Mouse (Mus musculus): ENCODE results near the gene Wipf3. TPM values are rescaled to one million over a fixed set of nuclear protein-coding genes. Genes with fewer than 3 reads are reported as not detected.

Wipf3 gene
- 4.6 and 5.0 TPM in 2 replicates for polyA plus RNA-seq (2012; rRNA removed)

- DNase-seq = peak; percentile 73
- Histone ChIP-seq H3K4me1 (ENCODE audit: control insufficient read depth, insufficient read depth, low read length) (peaks cover 7% of the 10 kb centered on the region), H3K4me3 (replicated peaks; ENCODE audit: extremely low read depth, low read depth, low read length) (peak within 1 kb of the TSS; percentile 66)
- TF ChIP-seq POLR2A (IDR thresholded peaks at IDR 0.05; ENCODE audit: borderline replicate concordance, extremely low read depth, low read depth, low read length) (peak; percentile 62; the same call in 1 of the 2 replicates), CTCF (IDR thresholded peaks at IDR 0.05; ENCODE audit: insufficient read depth, low read length) (no peak)
- 1% methylated on average over 71 of the region's 71 CpGs for WGBS
These were observed at the start of gene Wipf3 for GRCm38 (mm10) chr6:54429447-54430194. Wipf3 (plus strand) TSS chr6:54429603.

- no peaks in the 10 kb centered on the region for H3K4me1 ChIP-seq (ENCODE audit: control insufficient read depth, insufficient read depth, low read length)
- no peak for TF ChIP-seq CTCF (IDR thresholded peaks at IDR 0.05; ENCODE audit: insufficient read depth, low read length)
- no peak for TF ChIP-seq POLR2A (IDR thresholded peaks at IDR 0.05; ENCODE audit: borderline replicate concordance, extremely low read depth, low read depth, low read length)
- no peak overlapping the region for H3K4me3 ChIP-seq (replicated peaks; ENCODE audit: extremely low read depth, low read depth, low read length)
- no peak for DNase-seq
- 68% methylated on average over 8 of the region's 8 CpGs for WGBS
These were observed 46.8 kb upstream of the Wipf3 start for GRCm38 (mm10) chr6:54382636-54383035.

- TF ChIP-seq POLR2A (IDR thresholded peaks at IDR 0.05; ENCODE audit: borderline replicate concordance, extremely low read depth, low read depth, low read length) (no peak), CTCF (IDR thresholded peaks at IDR 0.05; ENCODE audit: insufficient read depth, low read length) (no peak)
- DNase-seq = no peak
- H3K4me3 ChIP-seq (replicated peaks; ENCODE audit: extremely low read depth, low read depth, low read length) = no peak overlapping the region
- WGBS = 65% methylated on average over 12 of the region's 12 CpGs
- no peaks in the 10 kb centered on the region for H3K4me1 ChIP-seq (ENCODE audit: control insufficient read depth, insufficient read depth, low read length)
These were observed 45.4 kb upstream of the Wipf3 start for GRCm38 (mm10) chr6:54383893-54384524.

- no peak for TF ChIP-seq POLR2A (IDR thresholded peaks at IDR 0.05; ENCODE audit: borderline replicate concordance, extremely low read depth, low read depth, low read length)
- H3K4me3 ChIP-seq (replicated peaks; ENCODE audit: extremely low read depth, low read depth, low read length) = no peak overlapping the region
- no peak for DNase-seq
- 97% methylated on average over 1 of the region's 1 CpGs for WGBS
- no peaks in the 10 kb centered on the region for H3K4me1 ChIP-seq (ENCODE audit: control insufficient read depth, insufficient read depth, low read length)
These were observed 44.6 kb upstream of the Wipf3 start for GRCm38 (mm10) chr6:54384777-54385176.

- WGBS = 85% methylated on average over 4 of the region's 4 CpGs
- H3K4me3 ChIP-seq (replicated peaks; ENCODE audit: extremely low read depth, low read depth, low read length) = no peak overlapping the region
- no peaks in the 10 kb centered on the region for H3K4me1 ChIP-seq (ENCODE audit: control insufficient read depth, insufficient read depth, low read length)
- TF ChIP-seq POLR2A (IDR thresholded peaks at IDR 0.05; ENCODE audit: borderline replicate concordance, extremely low read depth, low read depth, low read length) = no peak
- no peak for TF ChIP-seq CTCF (IDR thresholded peaks at IDR 0.05; ENCODE audit: insufficient read depth, low read length)
- no peak for DNase-seq
These were observed 43.0 kb upstream of the Wipf3 start for GRCm38 (mm10) chr6:54386429-54386828.

- H3K4me1 ChIP-seq (ENCODE audit: control insufficient read depth, insufficient read depth, low read length) = no peaks in the 10 kb centered on the region
- H3K4me3 ChIP-seq (replicated peaks; ENCODE audit: extremely low read depth, low read depth, low read length) = no peak overlapping the region
- TF ChIP-seq POLR2A (IDR thresholded peaks at IDR 0.05; ENCODE audit: borderline replicate concordance, extremely low read depth, low read depth, low read length) (no peak), CTCF (IDR thresholded peaks at IDR 0.05; ENCODE audit: insufficient read depth, low read length) (no peak)
- 84% methylated on average over 3 of the region's 3 CpGs for WGBS
- DNase-seq = no peak
These were observed 42.4 kb upstream of the Wipf3 start for GRCm38 (mm10) chr6:54387044-54387443.

- 63% methylated on average over 5 of the region's 5 CpGs for WGBS
- DNase-seq = no peak
- H3K4me1 ChIP-seq (ENCODE audit: control insufficient read depth, insufficient read depth, low read length) = no peaks in the 10 kb centered on the region
- TF ChIP-seq CTCF (IDR thresholded peaks at IDR 0.05; ENCODE audit: insufficient read depth, low read length) (no peak), POLR2A (IDR thresholded peaks at IDR 0.05; ENCODE audit: borderline replicate concordance, extremely low read depth, low read depth, low read length) (no peak)
- H3K4me3 ChIP-seq (replicated peaks; ENCODE audit: extremely low read depth, low read depth, low read length) = no peak overlapping the region
These were observed 41.7 kb upstream of the Wipf3 start for GRCm38 (mm10) chr6:54387751-54388150.

- 87% methylated on average over 7 of the region's 7 CpGs for WGBS
- DNase-seq = no peak
- H3K4me3 ChIP-seq (replicated peaks; ENCODE audit: extremely low read depth, low read depth, low read length) = no peak overlapping the region
- no peaks in the 10 kb centered on the region for H3K4me1 ChIP-seq (ENCODE audit: control insufficient read depth, insufficient read depth, low read length)
- TF ChIP-seq POLR2A (IDR thresholded peaks at IDR 0.05; ENCODE audit: borderline replicate concordance, extremely low read depth, low read depth, low read length) = no peak
- TF ChIP-seq CTCF (IDR thresholded peaks at IDR 0.05; ENCODE audit: insufficient read depth, low read length) = no peak
These were observed 40.6 kb upstream of the Wipf3 start for GRCm38 (mm10) chr6:54388690-54389275.

GRCm38 (mm10) chr6:54391765-54392164 lies 37.6 kb upstream of the Wipf3 start:
- peak; percentile 40 for DNase-seq
- Histone ChIP-seq H3K4me3 (replicated peaks; ENCODE audit: extremely low read depth, low read depth, low read length) (no peak overlapping the region), H3K4me1 (ENCODE audit: control insufficient read depth, insufficient read depth, low read length) (no peaks in the 10 kb centered on the region)
- WGBS = 2% methylated on average over 3 of the region's 3 CpGs
- TF ChIP-seq POLR2A (IDR thresholded peaks at IDR 0.05; ENCODE audit: borderline replicate concordance, extremely low read depth, low read depth, low read length) = no peak
- TF ChIP-seq CTCF (IDR thresholded peaks at IDR 0.05; ENCODE audit: insufficient read depth, low read length) = peak; percentile 20; the same call in 1 of the 2 replicates

Data from lung, adult 2 months (tissue).